Mouse (Mus musculus) MEL (cell line): Measurements from ENCODE around the gene Aldh3b3.

Source experiments
- BHLHE40 ChIP-seq: IDR thresholded peaks from 2 replicates; pipeline ENCODE4 v1.6.1; 2012; ENCODE audit warnings: low read depth, mild to moderate bottlenecking, inconsistent platforms, low read length, improper control_type of control experiment, borderline replicate concordance
- CHD2 ChIP-seq: IDR thresholded peaks from 2 replicates; pipeline ENCODE4 v1.6.1; 2011; ENCODE audit warnings: low read length, improper control_type of control experiment
- CTCF ChIP-seq, 3 experiments: IDR thresholded peaks in 2 of 3; conservative IDR thresholded peaks in 1 of 3; 2 replicates each; pipeline ENCODE4 v1.5.1; 2011 to 2012; ENCODE audit warnings: low read length in 3 of 3, low read depth in 2 of 3, mild to moderate bottlenecking in 2 of 3, improper control_type of control experiment in 1 of 3, inconsistent platforms in 1 of 3, mixed read lengths in 1 of 3, moderate library complexity in 1 of 3; ENCODE audit not compliant: control insufficient read depth in 1 of 3, insufficient read depth in 1 of 3, poor library complexity in 1 of 3, severe bottlenecking in 1 of 3
- HCFC1 ChIP-seq: IDR thresholded peaks from 2 replicates; pipeline ENCODE4 v1.6.1; 2012; ENCODE audit warnings: low read depth, mild to moderate bottlenecking, inconsistent platforms, low read length, improper control_type of control experiment, moderate library complexity
- MEF2A ChIP-seq: IDR thresholded peaks from 2 replicates; pipeline ENCODE4 v1.6.1; 2014; ENCODE audit warnings: low read depth, mild to moderate bottlenecking, inconsistent platforms, low read length, improper control_type of control experiment; ENCODE audit not compliant: poor library complexity, insufficient replicate concordance, severe bottlenecking; ENCODE audit errors: extremely low read depth
- MXI1 ChIP-seq: IDR thresholded peaks from 2 replicates; pipeline ENCODE4 v1.6.1; 2011; ENCODE audit warnings: mild to moderate bottlenecking, low read depth, low read length, improper control_type of control experiment
- NRF1 ChIP-seq: IDR thresholded peaks from 2 replicates; pipeline ENCODE4 v1.6.1; 2014; ENCODE audit warnings: low read depth, mild to moderate bottlenecking, inconsistent platforms, low read length, improper control_type of control experiment, moderate library complexity; ENCODE audit not compliant: poor library complexity, insufficient read depth, severe bottlenecking
- POLR2A ChIP-seq, 2 experiments: IDR thresholded peaks; 2 replicates each; pipeline ENCODE4 v1.6.1; 2011 to 2012; ENCODE audit warnings: low read length in 2 of 2, mild to moderate bottlenecking in 2 of 2, control low read depth in 1 of 2, improper control_type of control experiment in 1 of 2, low read depth in 1 of 2, moderate library complexity in 1 of 2; ENCODE audit not compliant: control insufficient read depth in 1 of 2, insufficient read depth in 1 of 2, poor library complexity in 1 of 2
- TCF12 ChIP-seq: IDR thresholded peaks from 2 replicates; pipeline ENCODE4 v1.6.1; 2014; ENCODE audit warnings: low read depth, mild to moderate bottlenecking, inconsistent platforms, low read length, improper control_type of control experiment, moderate library complexity

GRCm38 (mm10) chr19:3955033-3955432 lies 3.4 kb upstream of the Aldh3b3 start:
- TF ChIP-seq POLR2A (IDR thresholded peaks at IDR 0.05; ENCODE audit: control insufficient read depth in 1 of 2, insufficient read depth in 1 of 2, low read depth in 1 of 2, low read length in 2 of 2, poor library complexity in 1 of 2) (no peak), TCF12 (no peak), BHLHE40 (no peak), CTCF (IDR thresholded peaks at IDR 0.05 in 2 of 3, conservative IDR thresholded peaks at IDR 0.05 in 1 of 3; ENCODE audit: control insufficient read depth in 1 of 3, insufficient read depth in 1 of 3, low read depth in 2 of 3, low read length in 3 of 3, poor library complexity in 1 of 3, severe bottlenecking in 1 of 3) (no peak), MXI1 (no peak), MEF2A (no peak), NRF1 (no peak), CHD2 (no peak), HCFC1 (no peak)
